Mouse (Mus musculus): ENCODE measurements around the gene Car15. TPM values are rescaled to one million over a fixed set of nuclear protein-coding genes. Genes with fewer than 3 reads are reported as not detected.

The Car15 gene
- polyA plus RNA-seq, 1 experiment from 2014 or later: 0.39 TPM

DNA sequence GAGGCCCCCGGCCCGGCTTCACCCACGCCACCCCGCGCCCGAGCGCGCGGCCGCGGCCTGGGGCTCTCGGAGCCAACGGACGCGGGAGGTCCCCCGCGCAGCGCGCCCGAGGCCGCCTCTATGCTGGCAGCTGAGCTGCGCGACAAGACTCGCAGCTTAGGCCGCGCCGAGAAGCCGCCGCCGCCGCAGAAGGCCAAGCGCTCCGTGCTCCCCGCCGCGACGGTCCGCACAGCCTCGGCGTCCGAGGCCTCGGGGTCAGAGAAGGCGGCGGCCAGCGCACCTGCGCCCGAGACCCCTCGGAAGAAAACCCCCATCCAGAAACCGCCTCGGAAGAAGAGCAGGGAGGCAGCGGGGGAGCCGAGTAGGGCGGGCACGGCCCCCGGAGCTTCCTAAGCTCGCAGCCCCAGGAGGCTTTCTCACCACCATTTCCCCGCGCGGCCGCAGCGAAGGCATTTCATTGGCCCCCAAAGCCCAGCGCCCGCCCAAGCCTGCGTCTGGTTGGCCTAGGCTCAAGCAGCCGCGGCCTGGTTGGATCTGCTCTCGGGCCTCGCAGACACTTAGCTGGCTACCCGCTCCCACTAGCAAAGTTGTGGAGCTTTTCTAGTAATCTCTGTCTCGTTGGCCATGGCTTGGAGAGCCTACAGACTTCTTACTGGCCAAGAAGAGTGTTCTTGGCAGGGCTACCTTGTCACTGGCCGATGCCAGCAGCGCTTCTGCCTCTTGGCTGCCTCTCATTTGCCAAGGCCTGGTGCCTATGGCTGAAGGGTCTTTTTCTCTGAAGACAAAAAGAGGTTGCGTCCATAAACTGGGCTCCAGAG lies 30.8 kb downstream of the Car15 start:
- TF ChIP-seq CTCF (IDR thresholded peaks at IDR 0.05; ENCODE audit: low read depth): no peak
- Histone ChIP-seq H3K4me3 (ENCODE audit: low read depth, low read length) (peak overlapping the region; percentile 36), H3K4me1 (replicated peaks; ENCODE audit: control insufficient read depth, insufficient read depth, low read length) (0 out of 2 replicates have a peak, but pooled peaks cover 8% of the 10 kb centered on the region), H3K9ac (ENCODE audit: low read depth, low read length) (0 out of 2 replicates have a peak overlapping the region, but pooled peaks have one; percentile 17), H3K4me2 (replicated peaks; ENCODE audit: low read depth) (peak overlapping the region; percentile 87), H3K27me3 (replicated peaks; ENCODE audit: control insufficient read depth, insufficient read depth, low read length) (peaks cover 52% of the 10 kb centered on the region), H3K36me3 (ENCODE audit: control insufficient read depth, insufficient read depth) (0 out of 2 replicates have a peak, but pooled peaks cover 4% of the 10 kb centered on the region), H3K9me3 (ENCODE audit: control insufficient read depth) (no peaks in the 10 kb centered on the region), H3K27ac (ENCODE audit: low read depth, low read length) (no peak overlapping the region)
- peak; percentile 53; the same call in 1 of the 2 replicates for ATAC-seq
- WGBS: 15% methylated on average over 73 of the region's 73 CpGs

DNA sequence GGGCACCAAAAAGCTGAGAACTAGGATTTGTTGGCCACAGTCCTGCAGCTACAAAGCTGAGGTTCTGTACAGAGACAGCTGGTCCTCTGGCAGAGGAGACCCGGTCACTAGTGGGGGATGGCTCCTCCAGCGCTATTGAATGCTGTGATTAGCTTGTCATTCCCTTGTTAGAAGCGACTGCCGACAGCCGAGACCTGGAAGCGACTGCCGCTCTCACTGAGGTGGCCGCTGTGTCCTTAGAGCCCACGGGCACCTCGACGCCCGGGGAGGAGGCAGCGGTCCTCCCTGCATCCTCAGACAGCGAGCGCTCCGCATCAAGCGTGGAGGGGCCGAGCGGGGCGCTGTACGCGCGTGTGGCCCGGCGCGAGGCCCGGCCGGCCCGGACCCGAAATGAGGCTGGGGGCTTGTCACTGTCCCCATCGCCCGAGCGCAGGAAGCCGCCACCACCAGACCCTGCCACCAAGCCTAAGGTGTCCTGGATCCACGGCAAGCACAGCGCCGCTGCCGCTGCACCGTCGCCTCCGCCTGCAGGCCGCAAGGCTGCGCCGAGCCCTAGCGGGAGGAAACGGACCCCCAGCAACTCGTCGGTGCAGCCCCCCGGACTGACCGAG lies 31.5 kb downstream of the Car15 start:
- H3K4me2 ChIP-seq (replicated peaks; ENCODE audit: low read depth): peak overlapping the region; percentile 87
- H3K9me3 ChIP-seq (ENCODE audit: control insufficient read depth): no peaks in the 10 kb centered on the region
- WGBS: 19% methylated on average over 50 of the region's 50 CpGs
- no peak for TF ChIP-seq CTCF (IDR thresholded peaks at IDR 0.05; ENCODE audit: low read depth)
- H3K9ac ChIP-seq (ENCODE audit: low read depth, low read length): peak overlapping the region; percentile 17; the same call in 1 of the 2 replicates
- 0 out of 2 replicates have a peak, but pooled peaks cover 8% of the 10 kb centered on the region for H3K4me1 ChIP-seq (replicated peaks; ENCODE audit: control insufficient read depth, insufficient read depth, low read length)
- no peak for ATAC-seq
- 0 out of 2 replicates have a peak, but pooled peaks cover 4% of the 10 kb centered on the region for H3K36me3 ChIP-seq (ENCODE audit: control insufficient read depth, insufficient read depth)
- no peak overlapping the region for H3K27ac ChIP-seq (ENCODE audit: low read depth, low read length)
- peaks cover 60% of the 10 kb centered on the region for H3K27me3 ChIP-seq (replicated peaks; ENCODE audit: control insufficient read depth, insufficient read depth, low read length)
- peak overlapping the region; percentile 36 for H3K4me3 ChIP-seq (ENCODE audit: low read depth, low read length)

DNA sequence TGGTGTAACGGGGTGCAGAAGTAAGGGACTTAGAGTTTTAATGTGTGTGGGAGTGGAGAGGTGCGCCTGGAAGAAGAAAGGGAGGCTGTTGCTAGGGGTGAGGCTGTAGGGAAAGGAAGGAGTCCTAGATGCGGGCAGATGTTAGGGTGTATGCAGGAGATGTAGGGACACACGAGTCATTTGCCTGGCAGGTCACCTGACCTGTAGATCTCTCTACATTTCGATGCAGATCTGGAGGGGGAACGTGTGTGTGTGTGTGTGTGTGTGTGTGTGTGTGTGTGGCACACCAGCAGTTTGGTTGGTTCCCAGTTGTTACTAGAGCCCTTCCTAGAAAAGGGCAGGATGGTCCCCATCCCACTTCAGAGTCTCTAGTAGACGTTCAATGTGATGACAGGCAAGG lies 33.2 kb downstream of the Car15 start:
- H3K27ac ChIP-seq (ENCODE audit: low read depth, low read length): no peak overlapping the region
- peaks cover 66% of the 10 kb centered on the region for H3K27me3 ChIP-seq (replicated peaks; ENCODE audit: control insufficient read depth, insufficient read depth, low read length)
- no peaks in the 10 kb centered on the region for H3K9me3 ChIP-seq (ENCODE audit: control insufficient read depth)
- H3K4me2 ChIP-seq (replicated peaks; ENCODE audit: low read depth): peak overlapping the region; percentile 60
- ATAC-seq: no peak
- 0 out of 2 replicates have a peak, but pooled peaks cover 8% of the 10 kb centered on the region for H3K4me1 ChIP-seq (replicated peaks; ENCODE audit: control insufficient read depth, insufficient read depth, low read length)
- H3K9ac ChIP-seq (ENCODE audit: low read depth, low read length): no peak overlapping the region
- 42% methylated on average over 7 of the region's 7 CpGs for WGBS
- no peak for TF ChIP-seq CTCF (IDR thresholded peaks at IDR 0.05; ENCODE audit: low read depth)
- H3K4me3 ChIP-seq (ENCODE audit: low read depth, low read length): peak overlapping the region; percentile 26; the same call in 1 of the 2 replicates
- H3K36me3 ChIP-seq (ENCODE audit: control insufficient read depth, insufficient read depth): 0 out of 2 replicates have a peak, but pooled peaks cover 4% of the 10 kb centered on the region

DNA sequence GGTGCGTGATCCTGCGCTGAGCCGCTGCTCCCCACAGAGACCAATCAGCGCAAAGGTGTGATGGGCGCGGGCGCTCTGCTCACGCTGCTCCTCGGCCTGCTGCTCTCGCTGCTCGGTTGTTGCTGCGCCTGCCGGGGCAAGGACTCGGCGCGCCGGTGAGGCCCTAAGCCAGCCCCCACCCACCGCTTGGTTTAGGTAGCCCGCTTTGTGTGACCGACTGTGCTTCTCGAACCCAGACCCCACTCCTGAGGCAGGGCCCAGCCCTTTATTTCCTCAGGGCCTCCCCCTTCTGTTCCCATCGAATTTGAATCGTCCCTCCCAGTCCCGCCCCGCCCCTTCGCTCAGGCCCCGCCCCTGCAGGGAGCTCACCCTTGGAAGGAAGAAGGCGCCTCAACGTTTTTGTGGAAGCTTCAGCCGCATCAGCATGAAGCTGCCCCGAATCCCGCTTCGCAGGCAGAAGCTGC lies 33.7 kb downstream of the Car15 start:
- H3K27me3 ChIP-seq (replicated peaks; ENCODE audit: control insufficient read depth, insufficient read depth, low read length): peaks cover 68% of the 10 kb centered on the region
- no peak overlapping the region for H3K9ac ChIP-seq (ENCODE audit: low read depth, low read length)
- WGBS: 11% methylated on average over 33 of the region's 33 CpGs
- H3K36me3 ChIP-seq (ENCODE audit: control insufficient read depth, insufficient read depth): 0 out of 2 replicates have a peak, but pooled peaks cover 4% of the 10 kb centered on the region
- no peak for ATAC-seq
- no peak overlapping the region for H3K27ac ChIP-seq (ENCODE audit: low read depth, low read length)
- no peak for TF ChIP-seq CTCF (IDR thresholded peaks at IDR 0.05; ENCODE audit: low read depth)
- H3K4me1 ChIP-seq (replicated peaks; ENCODE audit: control insufficient read depth, insufficient read depth, low read length): 0 out of 2 replicates have a peak, but pooled peaks cover 8% of the 10 kb centered on the region
- H3K4me3 ChIP-seq (ENCODE audit: low read depth, low read length): peak overlapping the region; percentile 26
- peak overlapping the region; percentile 60 for H3K4me2 ChIP-seq (replicated peaks; ENCODE audit: low read depth)
- no peaks in the 10 kb centered on the region for H3K9me3 ChIP-seq (ENCODE audit: control insufficient read depth)

DNA sequence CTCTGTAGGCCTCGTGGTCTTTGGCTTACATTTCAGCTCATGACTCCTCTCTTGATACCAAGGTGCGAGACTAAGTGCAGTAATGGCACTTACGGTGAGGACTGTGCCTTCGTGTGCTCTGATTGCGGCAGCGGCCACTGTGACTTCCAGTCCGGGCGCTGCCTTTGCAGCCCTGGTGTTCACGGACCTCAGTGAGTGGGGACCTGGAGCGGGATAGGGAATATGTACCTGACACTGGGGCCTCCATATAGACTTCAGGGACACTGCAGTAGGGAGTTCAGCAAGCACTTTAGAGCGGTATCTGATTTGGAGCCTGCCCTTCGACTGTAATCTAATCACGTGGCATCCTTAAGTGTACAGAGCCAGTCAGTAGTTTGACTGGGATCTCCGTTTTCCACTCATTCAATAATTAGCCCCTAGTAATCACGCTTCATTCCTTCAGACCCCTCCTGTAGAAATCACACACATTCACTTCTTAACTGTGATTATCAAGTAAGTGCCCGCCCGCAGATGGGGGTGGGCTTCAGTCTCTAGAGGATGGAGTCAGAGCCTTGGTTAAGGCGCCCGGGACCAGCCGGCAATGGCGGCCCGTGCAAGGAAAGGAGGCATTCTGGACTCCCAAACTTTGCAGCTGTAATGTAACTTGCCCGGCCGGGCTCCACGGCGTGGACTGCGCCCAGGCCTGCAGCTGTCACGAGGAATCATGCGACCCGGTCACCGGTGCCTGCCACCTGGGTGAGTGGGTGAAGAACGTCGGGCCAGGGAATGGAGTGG lies 34.3 kb downstream of the Car15 start:
- 40% methylated on average over 33 of the region's 33 CpGs for WGBS
- H3K4me3 ChIP-seq (ENCODE audit: low read depth, low read length): peak overlapping the region; percentile 38
- peaks cover 74% of the 10 kb centered on the region for H3K27me3 ChIP-seq (replicated peaks; ENCODE audit: control insufficient read depth, insufficient read depth, low read length)
- H3K9me3 ChIP-seq (ENCODE audit: control insufficient read depth): no peaks in the 10 kb centered on the region
- H3K36me3 ChIP-seq (ENCODE audit: control insufficient read depth, insufficient read depth): 0 out of 2 replicates have a peak, but pooled peaks cover 4% of the 10 kb centered on the region
- 0 out of 2 replicates have a peak, but pooled peaks cover 8% of the 10 kb centered on the region for H3K4me1 ChIP-seq (replicated peaks; ENCODE audit: control insufficient read depth, insufficient read depth, low read length)
- H3K27ac ChIP-seq (ENCODE audit: low read depth, low read length): no peak overlapping the region
- H3K9ac ChIP-seq (ENCODE audit: low read depth, low read length): no peak overlapping the region
- peak overlapping the region; percentile 60 for H3K4me2 ChIP-seq (replicated peaks; ENCODE audit: low read depth)
- ATAC-seq: no peak
- no peak for TF ChIP-seq CTCF (IDR thresholded peaks at IDR 0.05; ENCODE audit: low read depth)

All from intestine, postnatal 0 days (tissue).